Mouse (Mus musculus): ENCODE measurements around the gene Gm44.
A peak's percentile ranks its signal among the peaks of the same experiment; 100 is the strongest.
"Not testable (repeated sequence)": the region's sequence is repeated elsewhere in the genome, so short reads cannot be mapped to it uniquely, and the experiment has no call there.

Gene Gm44

GRCm38 (mm10) chrX:90891842-90892241, at the start of gene Gm44:
Gm44 (plus strand) TSS chrX:90892142.
- DNase-seq, result no peak

GRCm38 (mm10) chrX:90927989-90928388, 36.0 kb downstream of the Gm44 start:
- peak; percentile 4 for DNase-seq

GRCm38 (mm10) chrX:90938211-90938610, 46.3 kb downstream of the Gm44 start:
- DNase-seq, result not testable (repeated sequence)
